Comparison of ENCODE assay signal across 1 mouse cellular context in the genomic region with DNA sequence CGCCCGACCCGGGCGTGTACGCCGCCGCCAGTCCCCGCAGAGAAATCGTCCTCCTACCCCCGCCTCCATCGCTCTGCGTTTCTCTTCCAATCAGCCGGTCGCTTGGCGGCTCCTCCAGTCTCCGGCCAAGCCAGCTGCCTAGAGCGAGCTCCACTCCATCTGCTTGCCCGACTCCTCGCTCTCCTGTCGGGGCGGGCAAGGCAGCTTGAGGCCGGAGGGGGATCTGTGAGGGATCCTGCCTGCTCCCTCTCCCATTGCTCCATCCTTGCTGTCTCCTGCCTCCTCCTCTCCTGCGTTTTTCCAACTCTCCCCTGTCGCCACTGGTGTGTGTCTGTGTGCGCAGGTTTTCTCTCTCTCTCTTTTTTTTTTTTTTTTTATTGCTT.
TF ChIP-seq lines count a peak whose summit lies in the region.

Gene Ubtf (minus strand): TSS at position 333 of the 383 bp plus-strand sequence.

TF ChIP-seq in MEL, 35 proteins besides CTCF, POLR2A, EP300 and RAD21 (continued from another document):
- TF ChIP-seq NELFE (IDR thresholded peaks at IDR 0.05; ENCODE audit: low read depth, low read length) (peak; percentile 28; the same call in 1 of the 2 replicates), ZC3H11A (IDR thresholded peaks at IDR 0.05; ENCODE audit: low read depth, low read length) (no peak), MAZ (IDR thresholded peaks at IDR 0.05; ENCODE audit: low read depth, low read length) (peak; percentile 27; the same call in 1 of the 2 replicates), ZKSCAN1 (IDR thresholded peaks at IDR 0.05; ENCODE audit: low read depth, low read length) (no peak; the same call in 1 of the 2 replicates), ZNF384 (IDR thresholded peaks at IDR 0.05; ENCODE audit: low read depth, low read length) (peak; percentile 35; the same call in 1 of the 2 replicates), GABPA (IDR thresholded peaks at IDR 0.05; ENCODE audit: low read depth, low read length) (no peak), GATA1 (IDR thresholded peaks at IDR 0.05; ENCODE audit: low read depth, low read length) (no peak), NRF1 (IDR thresholded peaks at IDR 0.05; ENCODE audit: insufficient read depth, low read depth, low read length, poor library complexity, severe bottlenecking) (no peak), MAFK (IDR thresholded peaks at IDR 0.05; ENCODE audit: borderline replicate concordance, low read depth, low read length) (no peak), ETS1 (IDR thresholded peaks at IDR 0.05; ENCODE audit: low read depth, low read length) (peak; percentile 39; the same call in 1 of the 2 replicates), POLR2AphosphoS2 (IDR thresholded peaks at IDR 0.05; ENCODE audit: low read length) (no peak), TBP (IDR thresholded peaks at IDR 0.05; ENCODE audit: low read depth, low read length) (no peak; the same call in 1 of the 2 replicates), POLR2AphosphoS5 (IDR thresholded peaks at IDR 0.05; ENCODE audit: borderline replicate concordance, low read depth, low read length) (no peak), BHLHE40 (IDR thresholded peaks at IDR 0.05; ENCODE audit: borderline replicate concordance, low read depth, low read length) (no peak)
